Mouse (Mus musculus) spleen, postnatal 4 days (tissue): ENCODE data around the gene Clspn.

Source experiments
- DNase-seq, 2 experiments: peaks; one replicate each; pipeline ENCODE4 v3.0.0; 2022; ENCODE audit warnings: low spot score in 2 of 2

Clspn gene

GRCm38 (mm10) chr4:126637446-126637845 lies 80.7 kb downstream of the Clspn start:
- no peak for DNase-seq

- DNase-seq = no peak
These were observed 82.6 kb downstream of the Clspn start for GRCm38 (mm10) chr4:126639339-126639738.

GRCm38 (mm10) chr4:126641901-126642300 lies 85.2 kb downstream of the Clspn start:
- no peak for DNase-seq
